ENCODE assay signal across 19 mouse cellular contexts in the genomic region with DNA sequence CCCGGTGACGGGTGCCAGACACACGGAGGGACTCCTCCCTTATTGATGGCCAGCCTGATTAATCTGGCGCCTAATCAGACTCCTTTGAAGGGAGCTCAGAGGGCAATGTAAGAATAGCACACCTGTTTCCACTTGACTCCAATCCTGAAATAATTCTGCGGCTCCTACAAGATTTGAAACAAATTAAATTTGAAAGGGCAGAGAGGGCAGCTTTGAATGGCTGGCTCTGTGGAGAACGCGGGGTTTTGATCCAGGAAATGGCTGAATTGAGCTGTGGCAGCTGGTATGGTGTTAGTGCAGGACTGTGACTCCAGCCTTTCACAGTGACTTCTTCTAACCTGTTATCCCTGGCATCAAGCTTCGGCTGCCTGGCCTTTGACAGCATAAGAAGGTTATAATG.
DNase-seq lines count a peak whose midpoint lies in the region; ATAC-seq lines count a peak whose summit lies in the region.
"Had no signal": no experiment of that assay in that cellular context is flagged by ENCODE, and none has a peak within 500 bp of the region (broad histone marks: within the 10 kb centered on the region; RNA-seq: fewer than 3 reads in every experiment).

No protein-coding gene starts in this region.

- H3K4me1 ChIP-seq in heart, embryonic 10.5 days: peaks cover 45% of the 10 kb centered on the region
- no peaks in the 10 kb centered on the region for H3K4me1 ChIP-seq in hindbrain, embryonic 11.5 days (replicated peaks; ENCODE audit: control insufficient read depth, insufficient read depth, low read length)
- H3K4me1 ChIP-seq in hindbrain, embryonic 16.5 days (ENCODE audit: control insufficient read depth, insufficient read depth, low read depth, low read length): no peaks in the 10 kb centered on the region
- H3K4me1 ChIP-seq in limb, embryonic 11.5 days (ENCODE audit: control insufficient read depth, insufficient read depth, low read length): peaks cover 19% of the 10 kb centered on the region
- H3K4me1 ChIP-seq: liver, embryonic 13.5 days; megakaryocyte, embryonic 14.5 days had no signal

- DNase-seq in heart, embryonic 10.5 days (ENCODE audit: low spot score): no peak
- no peak for DNase-seq in heart, postnatal 10 days
- peak; percentile 3 for DNase-seq in hindbrain, embryonic 11.5 days (ENCODE audit: low spot score)
- DNase-seq in embryo, embryonic 9.5 days (ENCODE audit: extremely low spot score): peak; percentile 29
- DNase-seq in limb, embryonic 11.5 days (ENCODE audit: low spot score): peak; percentile 58
- no peak for DNase-seq in gastrocnemius, postnatal 10 days
- no peak for DNase-seq in spleen, adult 12 weeks (ENCODE audit: low spot score)
- DNase-seq: adrenal gland, adult 8-10 months; cerebellum, adult 9-10 months; gastrocnemius, postnatal 25 days; kidney, adult 9 months; kidney, postnatal 4 days; layer of hippocampus, postnatal 36 days; liver, embryonic 13.5 days; lung, postnatal 10 days had no signal

- H3K4me2 ChIP-seq in hindbrain, embryonic 11.5 days (replicated peaks; ENCODE audit: low read depth, low read length): no peak overlapping the region
- no peak overlapping the region for H3K4me2 ChIP-seq in hindbrain, embryonic 16.5 days (ENCODE audit: low read length)
- no peak overlapping the region for H3K4me2 ChIP-seq in limb, embryonic 11.5 days (ENCODE audit: low read depth, severe bottlenecking)
- H3K4me2 ChIP-seq: liver, embryonic 13.5 days had no signal

- no peaks in the 10 kb centered on the region for H3K27me3 ChIP-seq in heart, embryonic 10.5 days (ENCODE audit: insufficient read depth, poor library complexity, severe bottlenecking)
- H3K27me3 ChIP-seq in hindbrain, embryonic 11.5 days (ENCODE audit: control insufficient read depth, insufficient read depth, low read length): no peaks in the 10 kb centered on the region
- H3K27me3 ChIP-seq in hindbrain, embryonic 16.5 days (replicated peaks; ENCODE audit: control insufficient read depth, insufficient read depth, low read length): no peaks in the 10 kb centered on the region
- no peaks in the 10 kb centered on the region for H3K27me3 ChIP-seq in limb, embryonic 11.5 days (ENCODE audit: control insufficient read depth, insufficient read depth, low read length)
- H3K27me3 ChIP-seq: CH12.LX; liver, embryonic 13.5 days; megakaryocyte, embryonic 14.5 days had no signal

- ATAC-seq in hindbrain, embryonic 11.5 days (ENCODE audit: low FRiP score): no peak
- no peak for ATAC-seq in hindbrain, embryonic 16.5 days
- no peak for ATAC-seq in limb, embryonic 11.5 days (ENCODE audit: insufficient number of reproducible peaks, low FRiP score, low TSS enrichment, low read depth)

- peak overlapping the region; percentile 79 for H3K27ac ChIP-seq in heart, embryonic 10.5 days
- no peak overlapping the region for H3K27ac ChIP-seq in hindbrain, embryonic 11.5 days (ENCODE audit: low read depth, low read length)
- no peak overlapping the region for H3K27ac ChIP-seq in hindbrain, embryonic 16.5 days (ENCODE audit: low read depth, low read length)
- no peak overlapping the region for H3K27ac ChIP-seq in limb, embryonic 11.5 days (replicated peaks; ENCODE audit: low read depth, low read length)
- H3K27ac ChIP-seq: hindbrain, embryonic 10.5 days; liver, embryonic 13.5 days had no signal

- peak overlapping the region; percentile 16; the same call in 1 of the 2 replicates for H3K4me3 ChIP-seq in heart, embryonic 10.5 days
- H3K4me3 ChIP-seq in hindbrain, embryonic 11.5 days (ENCODE audit: low read depth, low read length): no peak overlapping the region
- no peak overlapping the region for H3K4me3 ChIP-seq in hindbrain, embryonic 16.5 days (ENCODE audit: low read length)
- no peak overlapping the region for H3K4me3 ChIP-seq in limb, embryonic 11.5 days (ENCODE audit: low read depth, low read length)
- H3K4me3 ChIP-seq: hindbrain, embryonic 10.5 days; liver, embryonic 13.5 days; megakaryocyte, embryonic 14.5 days had no signal

- no peaks in the 10 kb centered on the region for H3K36me3 ChIP-seq in heart, embryonic 10.5 days
- no peaks in the 10 kb centered on the region for H3K36me3 ChIP-seq in hindbrain, embryonic 11.5 days (ENCODE audit: control insufficient read depth, insufficient read depth, low read length)
- no peaks in the 10 kb centered on the region for H3K36me3 ChIP-seq in hindbrain, embryonic 16.5 days (ENCODE audit: control insufficient read depth, insufficient read depth, low read length)
- H3K36me3 ChIP-seq in limb, embryonic 11.5 days (ENCODE audit: control insufficient read depth, insufficient read depth, low read length): no peaks in the 10 kb centered on the region
- H3K36me3 ChIP-seq: hindbrain, embryonic 10.5 days; liver, embryonic 13.5 days had no signal

- no peaks in the 10 kb centered on the region for H3K9me3 ChIP-seq in heart, embryonic 10.5 days
- no peaks in the 10 kb centered on the region for H3K9me3 ChIP-seq in hindbrain, embryonic 11.5 days (ENCODE audit: control insufficient read depth, low read length)
- H3K9me3 ChIP-seq in hindbrain, embryonic 16.5 days (ENCODE audit: control insufficient read depth, low read length): no peaks in the 10 kb centered on the region
- no peaks in the 10 kb centered on the region for H3K9me3 ChIP-seq in limb, embryonic 11.5 days (ENCODE audit: control insufficient read depth, low read length)
- H3K9me3 ChIP-seq: hindbrain, embryonic 10.5 days; liver, embryonic 13.5 days had no signal

- whole genome bisulfite sequencing in heart, embryonic 10.5 days: 18% methylated on average over 8 of the region's 8 CpGs
- 70% methylated on average over 8 of the region's 8 CpGs for WGBS in hindbrain, embryonic 11.5 days
- 74% methylated on average over 8 of the region's 8 CpGs for WGBS in hindbrain, embryonic 16.5 days
- 13% methylated on average over 8 of the region's 8 CpGs for WGBS in limb, embryonic 11.5 days

- no peak overlapping the region for H3K9ac ChIP-seq in hindbrain, embryonic 11.5 days (ENCODE audit: low read depth, low read length)
- H3K9ac ChIP-seq in hindbrain, embryonic 16.5 days (ENCODE audit: low read depth, low read length): no peak overlapping the region
- no peak overlapping the region for H3K9ac ChIP-seq in limb, embryonic 11.5 days (ENCODE audit: low read length)
- H3K9ac ChIP-seq: liver, embryonic 13.5 days had no signal

- intact Hi-C loops in heart, postnatal 10 days (cut with DNase I): no loop called here

Comparison
In these comparisons a context has a peak if more than half of its experiments do, and no peak if none do; other contexts are left out.
1. DNase-seq: peak in hindbrain, embryonic 11.5 days (single experiment), embryo, embryonic 9.5 days (single experiment) and limb, embryonic 11.5 days (single experiment); none in heart, embryonic 10.5 days (single experiment), heart, postnatal 10 days (0 of 2), gastrocnemius, postnatal 10 days (single experiment) and spleen, adult 12 weeks (single experiment).